Mouse (Mus musculus): ENCODE data around the gene Selenok.

DNA sequence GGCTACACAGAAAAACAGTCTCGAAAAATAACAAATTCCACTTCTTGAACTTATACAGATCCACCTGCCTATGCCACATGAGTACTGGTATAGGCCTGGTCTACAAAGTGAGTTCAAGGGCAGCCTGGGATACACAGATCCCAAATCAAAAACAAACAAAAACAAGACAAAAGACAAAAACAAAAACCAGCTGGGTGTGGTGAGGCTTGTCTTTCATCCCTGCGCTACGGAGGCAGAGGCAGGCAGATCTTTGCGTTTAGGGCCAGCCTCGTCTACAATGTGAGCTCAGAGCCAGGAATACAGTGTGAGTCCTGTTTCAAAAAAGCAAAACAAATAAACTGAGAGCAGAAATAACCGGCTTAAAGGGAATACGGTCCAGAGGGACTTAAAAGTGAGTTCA is 497 bp upstream of the Selenok start:
- no peak for TF ChIP-seq POLR2A (IDR thresholded peaks at IDR 0.05; ENCODE audit: control insufficient read depth, extremely low read depth, insufficient read depth, low read length, poor library complexity)
- TF ChIP-seq CTCF (IDR thresholded peaks at IDR 0.05; ENCODE audit: borderline replicate concordance, control insufficient read depth, extremely low read depth, insufficient read depth, low read length, poor library complexity) = no peak

Data from thymus, adult 2 months (tissue).